Mouse (Mus musculus): ENCODE measurements around the gene Syne1.

GRCm38 (mm10) chr10:5309961-5310713 lies 241.1 kb downstream of the Syne1 start:
- TF ChIP-seq CTCF (IDR thresholded peaks at IDR 0.05; ENCODE audit: extremely low read depth, insufficient read depth, insufficient read length, insufficient replicate concordance) (no peak), POLR2A (IDR thresholded peaks at IDR 0.05; ENCODE audit: low read depth, low read length) (no peak)
